Mouse (Mus musculus) thymus, adult 2 months (tissue): ENCODE results near the gene Btbd11.

Experiments used
- CTCF ChIP-seq: fragments of 200-500 bp; IDR thresholded peaks from 2 replicates; pipeline ENCODE4 v1.5.1; 2012; ENCODE audit warnings: mild to moderate bottlenecking, control low read depth, low read length, moderate library complexity, borderline replicate concordance; ENCODE audit not compliant: control insufficient read depth, poor library complexity, insufficient read depth; ENCODE audit errors: extremely low read depth
- POLR2A ChIP-seq: fragments of 200-500 bp; IDR thresholded peaks from 2 replicates; pipeline ENCODE4 v1.6.1; 2012; ENCODE audit warnings: mild to moderate bottlenecking, low read length, control low read depth, moderate library complexity; ENCODE audit not compliant: control insufficient read depth, poor library complexity, insufficient read depth; ENCODE audit errors: extremely low read depth

DNA sequence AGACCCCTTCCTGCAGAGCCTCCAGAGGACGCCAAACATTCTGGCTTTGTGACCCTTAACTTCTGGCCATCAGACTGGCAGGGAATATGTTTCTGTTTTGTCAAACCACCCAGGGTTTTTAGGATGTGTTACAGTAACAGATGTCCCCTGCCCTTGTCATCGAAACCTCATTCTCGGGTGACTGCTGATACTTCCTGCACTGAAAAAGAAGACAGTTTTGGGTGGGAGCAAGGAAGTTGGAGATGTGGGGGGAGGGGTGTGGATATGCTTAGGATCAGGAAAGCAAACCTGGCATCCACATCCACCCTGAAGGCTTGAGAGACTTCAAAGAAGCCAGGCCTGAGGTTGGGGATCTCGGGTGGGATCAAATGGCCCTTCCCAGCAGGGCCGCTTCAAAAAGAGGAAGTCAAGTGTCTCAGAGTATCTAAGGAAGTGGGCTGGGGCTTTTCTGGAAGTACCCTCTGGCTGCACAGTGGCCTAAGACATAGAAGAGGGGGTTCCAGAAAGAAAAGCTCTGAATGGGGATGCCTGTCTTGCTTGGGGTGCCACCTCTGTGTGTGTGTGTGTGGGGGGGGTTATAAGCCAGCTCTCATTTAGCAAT is 115.5 kb downstream of the Btbd11 start:
- TF ChIP-seq POLR2A: no peak
- no peak for TF ChIP-seq CTCF
